Mouse (Mus musculus): ENCODE data around the gene Gsto2.

The Gsto2 gene

GRCm38 (mm10) chr19:47857957-47858942, 7.1 kb upstream of the Gsto2 start:
- in situ Hi-C loops (cut with MboI, MseI), result no loop called here

GRCm38 (mm10) chr19:47859180-47859579, 6.2 kb upstream of the Gsto2 start:
- in situ Hi-C loops (cut with MboI, MseI), result no loop called here

DNA sequence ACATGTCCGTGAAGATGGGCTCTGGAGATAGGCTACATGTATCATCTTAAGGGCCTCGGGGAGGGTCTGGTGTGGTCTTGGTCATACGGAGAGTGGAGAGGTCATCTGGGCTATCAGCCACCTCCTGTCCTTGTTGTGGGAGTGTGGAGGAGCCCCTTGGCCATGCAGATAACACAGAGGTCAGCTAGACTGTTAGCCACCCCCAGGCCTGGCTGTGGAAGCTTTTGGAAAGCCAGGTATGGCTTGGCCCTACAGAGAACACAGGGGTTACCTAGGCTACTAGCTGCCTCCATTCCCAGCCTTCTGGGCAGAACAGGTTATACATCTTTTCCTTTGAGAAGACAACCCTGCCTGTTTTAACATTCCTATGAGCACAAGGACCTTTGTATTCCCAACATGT, 2.8 kb upstream of the Gsto2 start:
- in situ Hi-C loops (cut with MboI, MseI), result no loop called here

DNA sequence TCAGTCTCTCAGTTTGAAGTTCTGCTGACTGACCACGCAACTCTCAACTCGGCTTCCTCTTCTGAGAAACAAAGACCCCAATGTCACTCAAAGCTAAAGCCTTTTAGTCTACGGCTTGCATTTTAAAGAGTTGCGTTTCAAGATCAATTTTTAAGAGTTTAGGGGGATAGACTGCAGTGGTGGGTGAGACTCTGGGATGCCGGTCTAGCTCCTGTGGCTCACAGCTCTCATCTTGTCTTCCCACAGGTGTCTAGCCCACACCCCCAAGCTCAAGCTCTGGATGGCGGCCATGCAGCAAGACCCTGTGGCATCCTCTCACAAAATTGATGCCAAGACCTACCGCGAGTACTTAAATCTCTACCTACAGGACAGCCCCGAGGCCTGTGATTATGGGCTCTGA, 1.3 kb upstream of the Gsto2 start:
- in situ Hi-C loops (cut with MboI, MseI), result no loop called here

DNA sequence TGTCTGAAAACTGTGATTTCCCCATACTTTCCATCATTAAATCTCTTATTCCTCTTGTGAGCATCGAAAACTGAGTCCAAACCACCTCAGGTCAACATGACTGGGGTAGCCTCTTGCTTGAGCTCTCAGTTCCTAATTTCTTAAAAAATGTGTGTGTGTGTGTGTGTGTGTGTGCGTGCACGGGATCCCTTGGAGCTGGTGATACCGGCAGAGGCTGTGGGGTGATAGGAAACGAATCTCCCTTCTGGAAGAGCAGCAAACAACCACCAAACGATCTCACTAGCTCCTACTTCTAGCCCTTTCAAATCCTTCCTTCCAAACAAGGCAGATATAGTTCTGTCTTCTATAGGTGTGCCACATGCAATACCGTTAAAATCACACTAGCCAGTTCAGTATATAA, 613 bp upstream of the Gsto2 start:
- in situ Hi-C loops (cut with MboI, MseI), result no loop called here

- in situ Hi-C loops (cut with MboI, MseI), result no loop called here
These were observed 2.4 kb downstream of the Gsto2 start for GRCm38 (mm10) chr19:47867628-47868175.

- in situ Hi-C loops (cut with MboI, MseI), result no loop called here
These were observed 3.6 kb downstream of the Gsto2 start for GRCm38 (mm10) chr19:47868951-47869350.

DNA sequence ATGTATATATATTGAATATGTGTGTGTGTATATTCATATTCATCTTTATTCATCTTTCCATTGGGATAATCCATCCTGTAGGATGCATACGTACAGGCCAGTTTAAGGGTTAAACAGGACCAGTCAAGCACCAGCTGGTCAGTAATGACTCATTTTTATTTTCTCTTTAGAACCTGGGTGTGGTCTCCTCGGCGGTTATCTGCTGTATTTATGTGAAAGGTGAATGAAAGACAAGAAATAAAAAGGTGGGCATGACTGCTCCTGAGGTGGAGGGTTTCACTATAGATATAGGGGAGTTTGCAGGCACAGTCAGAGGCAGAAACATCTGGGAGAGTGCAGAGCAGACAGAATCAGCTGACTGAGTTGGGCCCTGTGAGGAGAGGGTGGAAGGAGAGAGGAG, 4.2 kb downstream of the Gsto2 start:
- in situ Hi-C loops (cut with MboI, MseI), result no loop called here

- in situ Hi-C loops (cut with MboI, MseI), result no loop called here
These were observed 4.8 kb downstream of the Gsto2 start for GRCm38 (mm10) chr19:47870102-47870666.

DNA sequence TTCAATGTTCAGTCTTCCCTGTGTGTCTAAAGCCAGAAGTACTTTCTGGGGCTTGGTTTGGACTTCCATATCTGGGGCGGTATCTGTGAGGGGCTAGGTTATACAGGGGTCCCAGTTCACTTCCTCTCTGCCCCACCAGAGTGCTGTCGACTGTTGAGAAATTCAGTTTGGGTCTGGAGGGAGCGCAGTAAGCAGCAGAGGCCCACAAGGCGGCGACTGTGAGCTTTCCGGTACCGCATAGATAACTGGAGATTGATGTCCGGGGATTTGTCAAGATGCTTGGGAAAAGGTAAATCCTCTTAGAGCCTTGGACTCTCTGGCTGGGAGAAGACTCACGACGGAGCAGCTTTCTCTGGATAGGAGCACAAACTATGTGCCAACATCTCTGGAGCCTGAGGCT, 6.2 kb downstream of the Gsto2 start:
- in situ Hi-C loops (cut with MboI, MseI), result no loop called here

GRCm38 (mm10) chr19:47876252-47876651, 10.9 kb downstream of the Gsto2 start:
- in situ Hi-C loops (cut with MboI, MseI), result no loop called here

- in situ Hi-C loops (cut with MboI, MseI), result loop anchor here (5.0 kb wide), 1 partner anchor 51 kb away; no protein-coding TSS in a partner anchor
These were observed 16.2 kb downstream of the Gsto2 start for GRCm38 (mm10) chr19:47881538-47881937.

- in situ Hi-C loops (cut with MboI, MseI), result loop anchor here (5.0 kb wide), 1 partner anchor 50 kb away; no protein-coding TSS in a partner anchor
These were observed 17.0 kb downstream of the Gsto2 start for GRCm38 (mm10) chr19:47882151-47882881.

DNA sequence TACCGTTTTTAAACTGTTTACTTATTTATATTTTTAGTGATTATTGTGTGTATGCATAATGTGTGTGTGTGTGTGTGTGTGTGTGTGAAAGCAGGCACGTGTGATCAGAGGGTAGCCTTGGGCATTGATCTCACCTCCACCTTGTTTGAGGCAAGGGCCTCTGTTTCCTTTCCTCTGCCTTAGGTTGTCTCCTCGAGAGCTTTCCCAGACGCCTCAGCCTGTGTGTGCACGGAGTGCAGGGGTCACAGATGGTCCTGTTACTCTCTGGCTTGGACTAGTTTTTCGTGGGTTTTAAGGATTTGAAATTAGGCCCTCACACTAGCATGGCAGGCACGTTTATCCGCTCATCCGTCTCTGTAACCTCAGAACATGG, 17.5 kb downstream of the Gsto2 start:
- in situ Hi-C loops (cut with MboI, MseI), result loop anchor here (5.0 kb wide), 1 partner anchor 49 kb away; no protein-coding TSS in a partner anchor

DNA sequence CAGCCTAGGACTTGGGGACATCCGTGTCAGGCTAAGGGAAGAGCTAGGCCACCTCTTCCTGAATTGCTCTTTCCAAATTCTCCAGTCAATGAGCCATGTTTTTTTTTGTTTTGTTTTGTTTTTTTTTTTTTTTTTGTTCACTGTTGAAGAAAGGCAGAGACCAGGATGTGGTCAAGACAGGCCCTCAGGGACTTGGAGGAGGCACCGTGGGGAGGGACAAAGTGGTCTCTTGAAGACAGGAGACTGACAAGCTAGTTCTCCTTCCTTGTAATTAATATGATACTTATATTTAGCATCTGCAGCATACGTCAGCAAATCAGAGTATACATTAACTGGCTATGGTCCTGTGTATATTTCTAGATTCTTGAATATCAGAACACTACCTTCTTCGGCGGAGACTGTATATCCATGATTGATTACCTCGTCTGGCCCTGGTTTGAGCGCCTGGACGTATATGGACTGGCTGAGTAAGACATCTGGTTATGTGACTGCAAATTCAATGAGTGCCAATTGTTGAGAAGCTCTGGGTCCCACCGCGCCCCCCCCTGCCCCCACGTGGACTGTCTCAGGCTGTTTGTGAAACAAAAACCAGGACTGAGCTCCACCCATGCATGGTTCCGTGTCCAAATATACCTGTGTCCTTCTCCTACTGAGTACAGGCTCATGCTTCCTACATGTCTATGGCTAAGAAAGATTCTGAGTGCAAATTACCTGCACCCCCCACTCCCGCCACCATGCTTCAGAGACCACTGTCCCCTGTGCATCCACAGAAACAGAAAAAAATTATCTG, 19.2 kb downstream of the Gsto2 start:
- in situ Hi-C loops (cut with MboI, MseI), result loop anchor here (5.0 kb wide), 1 partner anchor 48 kb away; no protein-coding TSS in a partner anchor

DNA sequence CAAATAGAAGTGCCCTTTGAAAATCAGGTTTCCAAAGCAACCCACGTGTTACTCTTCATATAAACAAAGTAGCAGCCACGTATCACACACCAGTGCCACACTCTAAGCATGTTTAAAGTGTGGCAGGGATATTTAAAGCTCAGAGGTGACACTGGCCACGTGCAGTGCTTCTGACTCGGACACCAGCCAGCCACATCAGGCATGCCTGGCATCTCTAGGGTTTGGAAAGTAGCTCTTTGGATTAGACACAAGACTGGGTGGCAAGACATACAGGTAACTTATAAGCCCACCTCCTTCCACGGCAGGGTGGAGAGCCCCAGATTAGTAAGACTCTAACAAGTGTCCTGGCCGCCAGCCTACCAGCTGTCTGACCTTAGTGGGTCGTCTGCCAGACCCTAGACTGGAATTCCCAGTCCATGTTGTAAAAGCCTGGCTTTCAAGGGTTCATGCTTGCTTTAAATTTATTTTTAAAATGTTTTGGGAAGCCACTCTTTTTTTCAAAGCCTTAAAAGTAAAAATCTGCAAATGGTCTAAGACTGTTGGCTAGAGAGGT, 19.9 kb downstream of the Gsto2 start:
- in situ Hi-C loops (cut with MboI, MseI), result no loop called here

DNA sequence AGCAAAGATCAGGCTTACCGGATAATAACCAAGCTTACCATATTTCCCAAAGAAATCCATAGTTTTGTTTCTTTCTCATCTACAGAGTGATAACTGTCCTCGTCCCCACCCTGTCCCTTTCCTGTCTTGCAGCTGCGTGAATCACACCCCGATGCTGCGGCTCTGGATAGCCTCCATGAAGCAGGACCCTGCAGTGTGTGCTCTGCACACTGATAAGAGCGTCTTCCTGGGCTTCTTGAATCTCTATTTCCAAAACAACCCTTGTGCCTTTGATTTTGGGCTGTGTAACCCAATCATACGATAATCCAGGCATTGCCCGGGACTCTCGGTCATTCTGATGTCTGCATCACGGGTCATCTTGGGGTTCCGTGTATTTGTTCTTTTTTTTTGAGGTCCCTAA, 20.6 kb downstream of the Gsto2 start:
- in situ Hi-C loops (cut with MboI, MseI), result no loop called here

GRCm38 (mm10) chr19:47886617-47887016, 21.3 kb downstream of the Gsto2 start:
- in situ Hi-C loops (cut with MboI, MseI), result no loop called here

- in situ Hi-C loops (cut with MboI, MseI), result no loop called here
These were observed 22.1 kb downstream of the Gsto2 start for GRCm38 (mm10) chr19:47887417-47887816.

- in situ Hi-C loops (cut with MboI, MseI), result no loop called here
These were observed 22.7 kb downstream of the Gsto2 start for GRCm38 (mm10) chr19:47888037-47888436.

Data from T-helper 1 cell (primary cell).